Mouse (Mus musculus) G1E-ER4 (cell line): ENCODE measurements around the gene Napsa. TPM values are rescaled to one million over a fixed set of nuclear protein-coding genes. Genes with fewer than 3 reads are reported as not detected.

Experiments
- GATA1 ChIP-seq: IDR thresholded peaks from one replicate; pipeline ENCODE4 v1.8.0; 2012; ENCODE audit warnings: low read length, inconsistent platforms
- polyA plus RNA-seq: library from polyadenylated mRNA; stranded (reverse); fragments of >175 nt; gene quantifications from 2 replicates; pipeline ENCODE4 v1.2.3, GENCODE M21; 2012

The Napsa gene
- polyA plus RNA-seq, 1 experiment = 0.14 TPM

DNA sequence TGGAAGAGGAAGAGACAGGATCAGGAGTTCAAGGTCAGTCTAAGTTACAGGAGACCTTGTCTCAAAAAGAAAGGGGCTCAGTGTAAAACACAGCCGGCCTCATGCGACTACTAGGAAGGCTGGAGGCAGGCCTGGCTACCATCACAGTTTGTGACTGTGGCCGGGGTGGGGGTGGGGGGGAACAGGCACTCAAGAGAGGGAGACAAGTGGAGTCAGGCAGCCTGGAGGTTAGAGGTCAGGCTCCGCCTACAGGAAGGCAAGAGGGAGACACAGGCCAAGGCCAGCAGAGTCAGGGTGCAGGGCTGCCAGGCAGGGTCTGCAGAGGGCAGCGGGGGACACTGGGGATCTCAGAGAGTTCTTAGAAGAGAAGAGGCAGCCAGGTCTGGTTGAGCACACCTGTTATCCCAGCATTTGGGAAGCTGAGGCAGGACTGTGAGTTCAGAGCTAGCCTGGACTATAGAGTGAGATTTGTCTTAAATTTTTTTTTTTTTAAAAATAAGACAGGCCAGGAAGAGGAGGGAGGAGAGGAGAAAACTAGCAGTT is 24.9 kb downstream of the Napsa start:
- TF ChIP-seq GATA1 = no peak

DNA sequence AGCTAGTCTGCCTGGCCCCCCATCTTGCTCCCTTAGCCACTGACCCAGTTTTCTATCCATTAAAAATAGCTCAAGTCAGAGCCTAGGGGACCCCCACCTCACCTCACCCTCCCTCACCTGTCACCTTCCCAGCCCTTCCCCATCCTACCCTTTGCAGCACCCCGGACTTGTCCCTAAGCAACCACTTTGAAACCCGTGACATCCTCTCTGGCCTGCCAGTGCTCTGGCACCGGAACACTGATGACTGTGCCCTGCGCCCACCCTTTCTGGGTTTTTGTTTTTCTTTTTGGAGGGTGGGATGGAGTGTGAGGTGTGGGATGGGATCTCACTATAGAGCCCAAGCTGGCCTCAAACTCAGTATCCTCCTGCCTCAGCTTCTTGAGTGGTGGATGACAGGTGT is 25.5 kb downstream of the Napsa start:
- TF ChIP-seq GATA1 = no peak

DNA sequence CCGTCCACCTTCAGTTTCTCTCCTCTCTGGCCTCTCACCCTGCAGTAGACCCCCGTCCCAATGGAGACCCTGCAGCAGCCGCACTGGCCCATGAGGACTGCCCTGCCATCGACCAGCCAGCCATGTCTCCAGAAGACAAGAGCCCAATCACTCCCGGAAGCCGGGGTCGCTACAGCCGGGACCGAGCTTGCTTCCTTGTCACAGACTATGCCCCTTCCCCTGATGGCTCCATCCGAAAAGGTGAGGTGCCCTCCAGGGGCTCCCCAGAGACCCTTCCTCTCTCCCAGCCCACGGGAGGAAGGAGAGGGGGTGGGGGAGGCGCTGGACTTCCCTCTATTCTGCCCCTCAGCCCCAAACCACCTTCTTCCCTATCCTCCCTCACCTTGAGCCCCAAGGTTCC is 26.2 kb downstream of the Napsa start:
- TF ChIP-seq GATA1 = no peak

DNA sequence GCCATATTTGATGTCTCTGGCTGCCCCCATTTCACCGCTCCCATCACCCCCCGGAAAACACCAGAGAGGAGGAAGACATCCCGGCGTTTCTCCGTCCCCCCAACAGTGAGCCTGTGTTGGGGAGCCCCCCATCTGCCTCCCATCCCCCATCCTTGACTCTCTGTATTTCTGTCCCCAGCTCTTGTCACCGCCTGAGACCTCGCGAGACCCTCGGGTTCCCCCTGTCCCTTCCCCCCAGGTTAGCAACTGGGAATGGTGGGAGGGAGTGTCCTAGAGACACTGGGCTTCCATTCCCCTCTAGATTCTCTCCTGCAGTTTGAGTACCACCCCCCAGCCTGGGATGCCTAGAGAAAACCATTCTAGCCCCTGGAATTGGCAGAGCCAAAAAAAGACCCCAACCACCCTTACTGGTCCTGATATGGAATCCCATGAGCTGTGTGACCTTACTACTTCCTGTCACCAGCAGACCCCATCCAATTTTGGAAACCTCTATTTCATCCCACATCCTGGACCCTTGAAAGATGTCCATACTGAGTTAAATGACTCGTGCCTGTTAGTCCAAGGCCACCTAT is 28.6 kb downstream of the Napsa start:
- no peak for TF ChIP-seq GATA1

DNA sequence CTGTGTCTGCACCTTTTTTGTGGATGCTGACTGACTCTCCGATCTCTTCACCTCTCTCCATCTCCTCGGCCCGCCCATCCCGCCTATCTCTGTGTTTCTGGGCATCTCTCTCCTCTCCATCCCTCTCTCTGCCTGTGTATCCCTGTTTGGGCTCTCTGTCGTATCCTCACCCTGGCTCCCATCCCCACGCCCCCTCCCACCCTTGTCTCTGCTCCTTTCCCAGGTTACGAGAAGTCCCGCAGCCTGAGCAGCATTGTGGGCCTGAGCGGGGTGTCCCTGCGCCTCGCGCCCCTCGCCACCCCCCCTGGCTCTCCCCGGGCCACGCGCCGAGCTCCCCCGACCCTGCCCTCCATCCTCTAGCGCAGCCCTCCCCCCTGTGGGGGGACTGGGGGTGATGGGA is 29.5 kb downstream of the Napsa start:
- TF ChIP-seq GATA1 = no peak

DNA sequence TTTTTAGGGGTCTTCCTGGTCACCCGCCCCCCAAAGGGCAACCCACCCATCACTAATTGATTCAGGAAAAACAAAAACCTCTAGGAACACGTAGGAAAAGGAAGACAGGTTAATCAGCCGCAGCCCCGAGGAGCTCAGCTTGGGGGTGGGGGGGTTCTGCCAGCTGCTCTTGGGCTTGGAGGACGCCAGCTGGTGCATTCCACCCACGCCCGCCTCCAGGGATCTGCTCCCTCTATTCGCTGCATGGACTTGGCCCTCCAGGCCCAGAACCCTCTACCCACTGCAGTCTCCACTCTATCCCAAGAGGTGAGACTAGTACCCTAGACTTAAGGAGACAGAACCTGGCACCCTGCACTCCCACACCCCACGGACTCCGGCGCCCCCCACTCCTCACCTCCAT is 30.3 kb downstream of the Napsa start:
- TF ChIP-seq GATA1 = no peak

DNA sequence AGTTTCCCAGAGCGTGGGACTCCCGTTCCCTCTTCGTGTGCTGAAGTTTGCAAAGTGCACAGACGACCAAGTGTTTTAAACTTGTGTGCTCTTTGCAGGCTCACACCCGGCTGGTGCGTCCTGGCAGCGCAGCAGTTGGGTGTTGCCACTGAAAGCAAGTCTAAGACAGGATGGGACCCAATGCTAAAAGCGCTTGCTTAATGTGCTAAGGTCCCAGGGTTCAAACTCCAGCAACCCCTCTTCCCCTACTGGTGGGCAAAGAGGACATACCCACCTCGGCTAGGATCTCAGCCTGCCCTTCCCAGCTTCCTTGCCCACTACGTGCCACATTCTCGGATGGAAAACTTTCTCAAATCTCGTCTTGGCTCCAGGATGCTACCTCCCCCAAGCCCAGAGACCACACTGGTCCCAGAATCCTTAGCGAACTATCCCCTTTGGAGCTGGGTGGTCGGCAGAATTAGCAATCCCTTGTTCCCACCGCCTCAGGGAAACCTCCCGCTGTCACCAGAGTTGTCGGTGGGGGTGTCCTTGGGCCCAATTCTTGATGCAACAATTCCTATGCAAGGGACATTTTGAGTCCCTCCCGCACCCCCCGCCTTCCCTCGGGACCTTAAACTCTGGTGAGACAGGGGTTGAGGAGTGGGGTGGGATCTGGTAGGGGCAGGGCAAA is 31.1 kb downstream of the Napsa start:
- no peak for TF ChIP-seq GATA1

DNA sequence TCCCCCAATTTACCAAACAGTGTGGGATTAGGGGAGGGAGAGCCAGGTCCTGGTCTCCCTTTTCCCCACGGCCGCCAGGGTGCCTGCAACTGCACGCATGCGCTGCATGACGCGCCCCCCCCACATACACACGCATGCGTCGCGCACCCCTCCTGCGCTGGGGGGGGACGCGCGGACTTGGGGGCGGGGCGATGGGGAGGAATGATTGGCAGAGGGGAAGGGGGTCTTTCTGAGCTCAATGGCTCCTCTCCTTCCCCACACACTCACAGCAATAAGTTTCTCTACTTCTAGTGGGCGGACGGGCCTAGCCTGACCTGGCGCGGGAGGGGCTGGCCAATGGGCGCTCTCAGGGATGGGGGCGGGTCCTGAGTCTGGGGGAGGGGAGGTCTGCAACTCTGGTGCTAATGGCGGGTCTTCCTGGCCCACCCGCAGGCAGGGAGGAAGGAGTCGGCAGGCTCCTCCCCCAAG is 32.0 kb downstream of the Napsa start:
- no peak for TF ChIP-seq GATA1

DNA sequence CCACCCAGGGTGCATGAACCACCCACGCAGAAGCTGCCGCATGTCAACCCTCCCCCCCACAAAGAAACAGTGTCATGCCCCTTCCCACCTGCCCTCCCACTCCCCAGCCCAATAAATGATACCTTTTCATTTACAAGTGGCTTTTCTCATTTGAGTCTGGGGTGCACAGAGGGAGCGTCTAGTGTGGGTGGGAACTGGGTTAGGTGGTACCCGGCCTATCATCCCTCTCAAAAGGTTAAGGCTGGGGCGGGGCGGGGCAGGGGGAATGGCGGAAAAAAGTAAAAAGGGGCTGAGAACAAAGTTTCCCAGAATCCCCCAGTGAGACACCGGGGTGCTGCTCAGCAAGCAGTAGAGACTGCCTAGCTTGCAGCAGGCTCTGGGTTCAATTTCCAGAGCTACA is 32.4 kb downstream of the Napsa start:
- no peak for TF ChIP-seq GATA1

DNA sequence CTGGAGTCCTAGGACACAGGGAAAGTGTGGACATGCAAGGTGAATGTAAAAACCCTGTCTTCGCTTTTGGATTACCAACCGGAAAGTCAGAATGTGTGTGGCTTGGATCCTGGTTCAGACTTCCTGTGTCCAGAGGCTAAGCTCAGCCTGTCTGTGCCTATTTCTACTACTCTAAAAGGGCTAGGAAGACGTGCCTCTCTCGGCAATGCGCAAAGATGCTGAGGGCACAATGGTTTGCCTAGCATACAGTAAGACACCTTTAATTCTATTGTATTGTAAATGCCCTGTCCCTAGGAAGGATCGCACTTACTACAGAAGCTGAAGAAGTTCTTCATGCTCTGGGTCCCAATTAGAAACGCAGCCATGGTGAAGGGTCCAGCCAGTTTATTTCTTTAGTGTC is 33.3 kb downstream of the Napsa start:
- no peak for TF ChIP-seq GATA1

DNA sequence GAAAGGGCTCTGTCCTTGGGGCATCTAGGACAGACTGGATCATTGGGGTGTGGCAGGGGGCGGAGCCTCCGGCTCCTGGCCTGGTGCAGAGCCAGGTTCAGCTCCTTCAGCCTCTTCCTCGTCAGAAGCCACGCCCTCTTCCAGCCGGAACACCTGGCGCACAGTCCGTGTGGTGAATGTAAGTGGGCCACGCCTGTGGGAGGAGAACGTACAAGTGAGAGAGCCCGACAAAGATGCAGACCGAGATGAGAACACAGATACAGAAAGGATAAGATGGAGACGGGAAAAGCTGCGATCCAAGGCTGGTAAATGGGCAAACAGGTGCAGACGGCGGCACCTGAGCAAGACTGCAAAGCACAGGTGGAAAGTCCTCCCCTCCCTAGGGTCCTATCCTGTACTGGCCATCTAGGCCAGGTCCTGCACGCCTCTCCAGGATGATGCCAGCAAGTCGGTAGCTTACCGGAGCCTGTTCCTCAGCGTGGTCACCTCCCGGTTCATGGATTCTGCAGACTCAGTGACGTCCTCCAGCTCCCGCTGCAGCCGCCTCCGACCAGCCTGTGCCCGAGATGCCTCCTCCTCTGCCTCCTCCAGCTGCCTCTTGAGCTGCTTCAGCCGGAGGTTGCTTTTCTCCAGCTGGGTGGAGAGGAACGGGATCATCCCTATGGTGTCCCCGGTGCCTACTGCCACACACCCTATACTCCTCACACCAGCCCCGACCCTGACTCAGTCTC is 34.2 kb downstream of the Napsa start:
- TF ChIP-seq GATA1 = no peak

DNA sequence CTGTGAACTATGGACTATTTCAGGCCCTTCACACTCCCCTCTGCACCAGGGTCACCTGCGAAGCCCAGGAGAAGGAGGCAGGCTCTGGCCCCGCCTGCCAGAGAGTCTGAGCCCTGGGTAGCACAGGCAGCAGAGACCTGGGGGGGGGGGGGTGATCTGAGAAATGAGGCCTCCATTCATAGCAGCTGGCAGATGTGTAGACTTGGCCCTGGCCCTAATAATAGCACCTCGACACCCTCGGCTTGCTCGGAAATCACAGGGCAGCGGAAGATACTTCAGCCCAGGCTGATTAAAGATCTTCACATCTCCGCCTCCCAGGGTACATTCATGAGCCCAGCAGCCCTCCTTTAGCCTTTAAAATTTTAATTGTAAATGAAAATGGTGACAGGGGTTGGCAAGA is 40.0 kb downstream of the Napsa start:
- TF ChIP-seq GATA1 = no peak

DNA sequence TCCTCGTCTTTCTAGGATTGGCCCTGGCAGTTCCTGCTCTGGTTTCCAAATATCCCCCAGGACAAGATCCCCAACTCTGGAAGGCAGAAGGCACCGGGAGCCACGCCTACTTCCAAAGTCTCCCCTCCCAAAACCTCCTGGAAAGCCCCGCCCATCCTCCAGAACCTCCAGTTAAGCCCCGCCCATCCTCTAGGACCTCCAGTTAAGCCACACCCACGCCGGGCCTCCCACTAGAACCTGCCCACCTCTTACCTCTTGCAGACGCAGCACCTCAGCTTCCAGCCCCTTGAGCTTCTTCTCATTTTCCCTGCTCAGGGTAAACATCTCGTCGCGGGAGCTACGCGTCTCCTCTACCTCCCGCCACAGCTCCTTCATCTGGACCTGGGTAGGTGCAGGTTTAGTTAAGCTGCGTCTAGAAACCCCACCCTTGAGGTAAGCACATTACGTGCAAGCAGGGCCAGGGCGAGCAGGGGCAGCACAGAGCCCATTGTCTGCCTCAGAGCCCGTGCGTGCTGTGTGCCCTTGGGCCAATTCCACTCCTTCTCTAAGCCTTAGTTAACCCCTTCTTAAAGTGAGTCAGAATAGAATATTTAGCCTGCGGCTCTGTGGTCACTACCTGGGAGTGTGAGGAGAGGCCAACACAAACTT is 42.0 kb downstream of the Napsa start:
- no peak for TF ChIP-seq GATA1

DNA sequence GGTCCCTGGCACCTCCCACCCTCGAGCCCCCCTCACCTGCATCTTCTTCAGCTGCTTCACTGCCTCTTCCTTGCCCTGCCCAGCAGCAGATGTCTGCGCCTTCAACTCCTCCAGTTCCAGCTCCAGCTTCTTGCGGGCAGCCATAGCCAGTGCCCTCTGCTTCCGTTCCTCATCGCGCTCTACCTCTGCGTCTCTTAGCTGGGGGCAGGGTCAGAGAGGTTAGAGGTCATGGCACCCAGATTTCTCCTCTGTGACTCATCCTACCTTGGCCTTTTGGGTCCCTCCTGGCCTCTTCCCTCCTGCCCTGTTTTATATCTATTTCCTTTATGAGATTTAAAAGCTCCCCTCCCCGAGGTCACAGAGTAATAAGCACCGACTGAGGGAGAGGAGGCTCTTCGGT is 43.1 kb downstream of the Napsa start:
- TF ChIP-seq GATA1 = no peak

DNA sequence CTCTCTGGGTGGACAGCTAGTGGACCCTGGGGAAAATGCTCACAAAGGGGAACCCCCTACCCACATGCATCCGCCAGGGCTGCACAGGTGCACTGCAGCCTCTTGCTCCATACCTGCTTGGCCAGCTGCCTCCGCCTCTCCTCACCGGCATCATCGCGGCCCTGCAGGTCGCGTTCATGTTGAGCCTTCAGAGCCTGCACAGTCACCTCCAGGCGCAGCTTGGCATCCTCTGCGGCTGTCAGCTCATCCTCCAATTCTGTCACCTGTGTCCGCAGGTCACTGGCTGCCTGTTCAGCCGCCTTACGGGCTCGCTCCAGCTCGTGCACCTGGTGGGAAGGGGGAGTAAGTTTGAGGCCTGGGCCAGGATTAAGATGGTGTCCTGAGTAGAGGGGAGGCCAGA is 43.8 kb downstream of the Napsa start:
- no peak for TF ChIP-seq GATA1

DNA sequence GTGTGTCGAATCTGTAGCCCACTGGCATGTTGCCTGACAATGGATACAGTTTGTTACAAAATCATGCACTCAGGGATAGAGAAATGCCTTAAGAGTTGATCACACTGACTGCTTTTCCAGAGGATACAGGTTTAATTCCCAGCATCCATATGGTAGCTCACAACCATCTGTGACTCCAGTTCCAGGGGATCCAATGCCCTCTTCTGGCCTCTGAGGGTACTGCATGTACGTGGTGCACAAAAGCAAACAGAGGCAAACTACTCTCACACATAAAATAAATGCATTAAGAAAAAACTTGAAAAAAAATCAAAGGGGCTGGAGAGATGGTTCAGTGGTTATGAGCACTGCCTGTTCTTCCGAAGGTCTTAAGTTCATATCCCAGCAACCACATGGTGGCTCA is 44.9 kb downstream of the Napsa start:
- no peak for TF ChIP-seq GATA1
